Comparison of ENCODE assay signal across 9 mouse cellular contexts in genomic region chr2:26488535-26489135, GRCm38 (mm10). TPM values are rescaled to one million over a fixed set of nuclear protein-coding genes. Genes with fewer than 3 reads are reported as not detected.
DNase-seq lines count a peak whose midpoint lies in the region; ATAC-seq and TF ChIP-seq lines count a peak whose summit lies in the region.
"Had no signal": no experiment of that assay in that cellular context is flagged by ENCODE, and none has a peak within 500 bp of the region (broad histone marks: within the 10 kb centered on the region; RNA-seq: fewer than 3 reads in every experiment).

No protein-coding gene starts in this region.

- WGBS in forebrain, embryonic 11.5 days: 60% methylated on average over 9 of the region's 9 CpGs
- 37% methylated on average over 9 of the region's 9 CpGs for WGBS in intestine, postnatal 0 days

- no peaks in the 10 kb centered on the region for H3K27me3 ChIP-seq in forebrain, embryonic 11.5 days (ENCODE audit: control insufficient read depth, insufficient read depth, low read length)
- no peaks in the 10 kb centered on the region for H3K27me3 ChIP-seq in intestine, postnatal 0 days (replicated peaks; ENCODE audit: control insufficient read depth, insufficient read depth, low read length)
- H3K27me3 ChIP-seq: Patski had no signal

- no peak for DNase-seq in left cerebral cortex, adult 2 months (ENCODE audit: extremely low spot score in 1 of 2, low spot score in 2 of 2)
- no peak for DNase-seq in left cerebral cortex, postnatal 14 days (ENCODE audit: low spot score in 2 of 2)
- peak; percentile 67 for DNase-seq in forebrain, embryonic 11.5 days (ENCODE audit: low spot score)
- DNase-seq in retina, embryonic 14.5 days (ENCODE audit: low spot score): peak; percentile 62
- no peak for DNase-seq in ovary, postnatal 36 days (ENCODE audit: low spot score)
- DNase-seq in right cerebral cortex, postnatal 4 days: no peak

- peaks cover 8% of the 10 kb centered on the region for H3K36me3 ChIP-seq in forebrain, embryonic 11.5 days (ENCODE audit: control insufficient read depth, insufficient read depth, low read length)
- H3K36me3 ChIP-seq in intestine, postnatal 0 days (ENCODE audit: control insufficient read depth, insufficient read depth): peaks cover 7% of the 10 kb centered on the region

- no peak overlapping the region for H3K4me3 ChIP-seq in left cerebral cortex, adult 2 months
- no peak overlapping the region for H3K4me3 ChIP-seq in forebrain, embryonic 11.5 days (ENCODE audit: low read depth, low read length)
- no peak overlapping the region for H3K4me3 ChIP-seq in intestine, postnatal 0 days (ENCODE audit: low read depth, low read length)

- H3K4me1 ChIP-seq in forebrain, embryonic 11.5 days (replicated peaks; ENCODE audit: control insufficient read depth, insufficient read depth, low read length): peaks cover 93% of the 10 kb centered on the region
- H3K4me1 ChIP-seq in intestine, postnatal 0 days (replicated peaks; ENCODE audit: control insufficient read depth, insufficient read depth, low read length): peaks cover 50% of the 10 kb centered on the region

- intact Hi-C loops in left cerebral cortex, adult 2 months (cut with DNase I): no loop called here
- intact Hi-C loops in left cerebral cortex, postnatal 14 days (cut with DNase I): no loop called here

- no peaks in the 10 kb centered on the region for H3K9me3 ChIP-seq in forebrain, embryonic 11.5 days (ENCODE audit: control insufficient read depth, low read length)
- H3K9me3 ChIP-seq in intestine, postnatal 0 days (ENCODE audit: control insufficient read depth): no peaks in the 10 kb centered on the region

- no peak for ATAC-seq in forebrain, embryonic 11.5 days (replicated peaks; ENCODE audit: low FRiP score)
- peak; percentile 21; the same call in 1 of the 2 replicates for ATAC-seq in intestine, postnatal 0 days
- no peak for ATAC-seq in erythroblast, adult 5-6 weeks (replicated peaks; ENCODE audit: low FRiP score, poor library complexity, severe bottlenecking)
- ATAC-seq: Patski had no signal

- H3K9ac ChIP-seq in forebrain, embryonic 11.5 days (ENCODE audit: low read length): peak overlapping the region; percentile 70
- H3K9ac ChIP-seq in intestine, postnatal 0 days (ENCODE audit: low read depth, low read length): peak overlapping the region; percentile 7; the same call in 1 of the 2 replicates

- no peak for TF ChIP-seq CTCF in left cerebral cortex, adult 2 months (IDR thresholded peaks at IDR 0.05)
- peak; percentile 17; the same call in 1 of the 2 replicates for TF ChIP-seq CTCF in intestine, postnatal 0 days (IDR thresholded peaks at IDR 0.05; ENCODE audit: low read depth)

- peak overlapping the region; percentile 68; the same call in 1 of the 2 replicates for H3K27ac ChIP-seq in left cerebral cortex, adult 2 months
- peak overlapping the region; percentile 98 for H3K27ac ChIP-seq in forebrain, embryonic 11.5 days (ENCODE audit: low read depth, low read length)
- H3K27ac ChIP-seq in intestine, postnatal 0 days (ENCODE audit: low read depth, low read length): peak overlapping the region; percentile 41

- H3K4me2 ChIP-seq in forebrain, embryonic 11.5 days (ENCODE audit: low read depth, low read length, severe bottlenecking): peak overlapping the region; percentile 50; the same call in 1 of the 2 replicates
- peak overlapping the region; percentile 9; the same call in 1 of the 2 replicates for H3K4me2 ChIP-seq in intestine, postnatal 0 days (replicated peaks; ENCODE audit: low read depth)

RNA-seq across cellular contexts. Expression of gene Notch1, which starts 27.8 kb away (rescaled TPM):
- total RNA-seq in left cerebral cortex, adult 2 months (2021): 10 to 100 TPM; 23.8 to 23.9 TPM
- total RNA-seq in left cerebral cortex, postnatal 14 days (2021): 10 to 100 TPM; 23.6 to 27.5 TPM
- polyA plus RNA-seq in forebrain, embryonic 11.5 days (2014; fragmentation: Nextera tagmentation; extraction: Ambion mirVana): 68.3 and 70.9 TPM in 2 replicates
- 3.6 and 3.7 TPM in 2 replicates for polyA plus RNA-seq in intestine, postnatal 0 days (2015; fragmentation: Nextera tagmentation; extraction: Ambion mirVana)
- total RNA-seq in erythroblast, adult 5-6 weeks (2015; ENCODE audit: low replicate concordance): 7.3 and 10.0 TPM in 2 replicates
- total RNA-seq in erythroblast, adult 5-6 weeks (2017; ENCODE audit: low replicate concordance): 3.3 and 4.6 TPM in 2 replicates

RNA-seq across cellular contexts. Expression of gene Sec16a, which starts 43.6 kb away (rescaled TPM):
- 10 to 100 TPM; 50.6 to 50.9 TPM for total RNA-seq in left cerebral cortex, adult 2 months (2021)
- 10 to 100 TPM; 42.3 to 45.5 TPM for total RNA-seq in left cerebral cortex, postnatal 14 days (2021)
- polyA plus RNA-seq in forebrain, embryonic 11.5 days (2014; fragmentation: Nextera tagmentation; extraction: Ambion mirVana): 39.3 and 40.9 TPM in 2 replicates
- polyA plus RNA-seq in intestine, postnatal 0 days (2015; fragmentation: Nextera tagmentation; extraction: Ambion mirVana): 17.4 and 18.3 TPM in 2 replicates
- total RNA-seq in erythroblast, adult 5-6 weeks (2015; ENCODE audit: low replicate concordance): 12.5 and 18.8 TPM in 2 replicates
- 9.3 and 14.9 TPM in 2 replicates for total RNA-seq in erythroblast, adult 5-6 weeks (2017; ENCODE audit: low replicate concordance)

Comparison
In these comparisons a context has a peak if more than half of its experiments do, and no peak if none do; other contexts are left out.
1. DNase-seq: peak in forebrain, embryonic 11.5 days (single experiment) and retina, embryonic 14.5 days (single experiment); none in left cerebral cortex, adult 2 months (0 of 2), left cerebral cortex, postnatal 14 days (0 of 2), ovary, postnatal 36 days (single experiment) and right cerebral cortex, postnatal 4 days (single experiment).
2. H3K27ac ChIP-seq: peak in every context shown above with its lines; median percentile 98 in forebrain, embryonic 11.5 days; 68 in left cerebral cortex, adult 2 months; 41 in intestine, postnatal 0 days.